Mouse (Mus musculus): ENCODE measurements around the gene Gps2. TPM values are rescaled to one million over a fixed set of nuclear protein-coding genes. Genes with fewer than 3 reads are reported as not detected.
A peak's percentile ranks its signal among the peaks of the same experiment; 100 is the strongest.

Gene Gps2
- polyA plus RNA-seq, 1 experiment from 2014 or later: 85.5 TPM

DNA sequence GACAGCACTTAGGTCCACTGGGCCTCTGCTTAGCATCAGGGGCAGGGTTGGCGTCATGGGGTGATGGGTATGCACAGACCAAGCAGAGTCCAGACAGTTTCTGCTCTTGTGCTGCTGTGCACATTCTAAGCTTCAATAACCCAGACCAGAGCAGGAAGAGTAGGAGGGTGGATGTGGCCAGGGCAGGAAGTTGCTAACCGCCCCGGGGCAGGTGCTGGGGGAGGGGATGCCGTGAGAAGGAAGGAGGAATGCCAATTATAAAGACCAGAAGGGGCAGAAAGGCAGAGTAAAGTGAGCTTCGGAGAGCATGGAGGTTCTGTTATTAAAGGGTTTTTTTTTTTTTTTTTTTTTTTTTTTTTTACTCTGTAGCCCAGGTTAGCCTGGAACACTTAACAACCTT, 19.0 kb upstream of the Gps2 start:
- H3K9me3 ChIP-seq: no peaks in the 10 kb centered on the region
- H3K27me3 ChIP-seq: no peaks in the 10 kb centered on the region
- no peaks in the 10 kb centered on the region for H3K36me3 ChIP-seq
- WGBS: 62% methylated on average over 5 of the region's 5 CpGs
- ATAC-seq (ENCODE audit: insufficient number of reproducible peaks, insufficient read depth, low FRiP score, low TSS enrichment, low read depth): no peak
- no peak overlapping the region for H3K9ac ChIP-seq
- H3K4me3 ChIP-seq: no peak overlapping the region
- no peak overlapping the region for H3K4me2 ChIP-seq
- H3K27ac ChIP-seq: no peak overlapping the region
- peaks cover 12% of the 10 kb centered on the region for H3K4me1 ChIP-seq

DNA sequence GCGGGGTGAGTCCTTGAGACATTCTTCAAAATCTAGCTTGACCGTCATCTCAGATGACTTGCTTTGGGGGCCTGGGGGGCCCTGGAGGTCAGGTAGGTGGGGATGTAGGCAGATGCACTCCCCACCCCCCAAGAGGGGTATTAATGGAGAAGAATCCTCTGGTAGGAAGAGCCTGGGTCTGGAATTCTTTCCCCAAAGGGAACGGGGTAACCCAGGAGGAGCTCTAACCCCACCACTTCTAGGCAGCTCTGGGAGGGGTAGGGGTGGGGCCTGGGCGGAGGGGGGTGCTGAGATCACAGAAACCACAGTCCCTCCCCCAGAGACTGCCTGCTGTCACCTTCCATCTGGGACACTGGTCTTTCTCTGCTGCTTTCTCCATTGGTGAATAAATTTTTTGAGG, 18.4 kb upstream of the Gps2 start, which contains the start of gene Acap1:
TSS of gene Acap1 (minus strand) at position 249 of the 400 bp plus-strand sequence.
- H3K36me3 ChIP-seq: no peaks in the 10 kb centered on the region
- 78% methylated on average over 4 of the region's 4 CpGs for WGBS
- H3K27me3 ChIP-seq: no peaks in the 10 kb centered on the region
- no peak within 1 kb of the TSS; the same call in 1 of the 2 replicates for H3K27ac ChIP-seq
- H3K9me3 ChIP-seq: no peaks in the 10 kb centered on the region
- no peak for ATAC-seq (ENCODE audit: insufficient number of reproducible peaks, insufficient read depth, low FRiP score, low TSS enrichment, low read depth)
- H3K9ac ChIP-seq: no peak within 1 kb of the TSS
- H3K4me2 ChIP-seq: no peak within 1 kb of the TSS
- H3K4me1 ChIP-seq: peaks cover 15% of the 10 kb centered on the region
- H3K4me3 ChIP-seq: no peak within 1 kb of the TSS

DNA sequence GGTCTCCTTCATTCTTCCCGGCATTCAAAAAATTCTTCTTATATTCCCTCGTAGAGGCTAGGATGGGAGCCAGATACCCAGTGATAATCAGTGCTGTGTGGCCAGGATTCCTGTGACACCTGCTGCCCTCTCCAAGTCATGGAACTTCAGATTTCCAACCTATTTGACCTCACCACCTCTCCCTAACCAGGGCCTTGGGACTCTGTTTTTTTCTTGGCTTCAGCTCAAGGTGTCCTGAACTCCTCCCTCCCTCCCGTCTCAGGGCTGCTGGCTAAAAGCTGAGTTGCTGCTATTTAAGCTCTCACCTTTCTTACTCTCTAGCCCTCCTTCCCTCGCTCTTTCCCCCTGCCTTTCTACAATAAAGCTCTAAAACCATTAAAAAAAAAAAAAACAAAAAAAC, 13.8 kb upstream of the Gps2 start:
- Histone ChIP-seq H3K36me3 (peaks cover 17% of the 10 kb centered on the region), H3K27me3 (no peaks in the 10 kb centered on the region), H3K4me3 (peak overlapping the region; percentile 78), H3K4me2 (peak overlapping the region; percentile 83), H3K4me1 (peaks cover 28% of the 10 kb centered on the region), H3K9ac (peak overlapping the region; percentile 96), H3K27ac (peak overlapping the region; percentile 97; the same call in 1 of the 2 replicates), H3K9me3 (no peaks in the 10 kb centered on the region)
- no peak for ATAC-seq (ENCODE audit: insufficient number of reproducible peaks, insufficient read depth, low FRiP score, low TSS enrichment, low read depth)
- WGBS: 21% methylated on average over 4 of the region's 4 CpGs

DNA sequence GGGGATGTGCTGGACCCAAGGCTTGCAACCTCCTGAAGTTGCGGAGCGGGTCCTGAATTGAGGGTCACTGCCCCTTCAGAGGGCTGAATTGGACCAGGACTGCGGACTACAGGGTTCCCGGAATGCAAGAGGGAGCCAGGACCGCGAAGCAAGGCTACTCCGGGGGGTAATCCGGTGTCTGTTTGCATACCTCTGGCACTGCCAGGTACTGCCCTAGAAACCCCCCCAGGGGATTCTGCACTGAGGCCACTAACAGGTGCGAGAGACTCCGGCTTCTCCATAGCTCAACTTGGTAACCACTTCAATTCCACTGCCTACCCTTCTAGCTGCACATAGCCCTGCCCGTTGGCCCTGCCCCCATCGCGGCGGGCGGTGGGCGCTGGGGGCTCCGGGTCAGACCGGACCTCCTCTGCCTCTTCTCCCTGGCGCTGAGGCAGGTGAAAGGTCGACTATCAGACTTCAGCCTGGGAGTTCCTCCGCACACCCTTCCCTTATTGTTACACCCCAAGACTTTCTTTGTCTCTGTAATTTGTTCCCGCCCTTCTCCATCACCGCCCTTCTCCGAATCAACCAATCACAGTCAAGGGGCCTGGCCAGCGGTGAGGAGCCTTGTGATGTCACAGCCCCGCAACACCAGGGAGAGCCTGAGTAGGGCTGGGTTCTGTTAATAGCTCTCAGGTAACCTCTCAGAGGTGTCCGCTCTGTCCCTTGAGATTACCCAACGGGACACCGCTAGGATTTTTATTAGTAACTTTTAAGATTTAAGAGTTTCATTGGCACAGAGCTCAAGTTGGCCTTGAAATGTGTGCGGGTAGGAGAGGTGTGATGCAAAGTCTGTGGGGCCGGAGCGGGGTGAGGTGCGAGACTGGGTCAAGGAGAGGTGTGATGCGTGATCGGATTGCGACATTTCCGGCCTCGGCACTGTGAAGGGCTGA, 12.9 kb upstream of the Gps2 start, which contains the start of the genes 2810408A11Rik and Neurl4:
TSS of gene 2810408A11Rik (minus strand) at position 517 of the 935 bp plus-strand sequence.
TSS of gene Neurl4 (plus strand) at position 602 of the 935 bp plus-strand sequence.
- Histone ChIP-seq H3K4me2 (peak within 1 kb of the TSS; percentile 83), H3K9me3 (no peaks in the 10 kb centered on the region), H3K27me3 (no peaks in the 10 kb centered on the region), H3K9ac (peak within 1 kb of the TSS; percentile 96), H3K4me1 (peaks cover 28% of the 10 kb centered on the region), H3K27ac (peak within 1 kb of the TSS; percentile 97), H3K36me3 (peaks cover 26% of the 10 kb centered on the region), H3K4me3 (peak within 1 kb of the TSS; percentile 78)
- 0% methylated on average over 38 of the region's 38 CpGs for WGBS
- ATAC-seq (ENCODE audit: insufficient number of reproducible peaks, insufficient read depth, low FRiP score, low TSS enrichment, low read depth): peak; percentile 92

DNA sequence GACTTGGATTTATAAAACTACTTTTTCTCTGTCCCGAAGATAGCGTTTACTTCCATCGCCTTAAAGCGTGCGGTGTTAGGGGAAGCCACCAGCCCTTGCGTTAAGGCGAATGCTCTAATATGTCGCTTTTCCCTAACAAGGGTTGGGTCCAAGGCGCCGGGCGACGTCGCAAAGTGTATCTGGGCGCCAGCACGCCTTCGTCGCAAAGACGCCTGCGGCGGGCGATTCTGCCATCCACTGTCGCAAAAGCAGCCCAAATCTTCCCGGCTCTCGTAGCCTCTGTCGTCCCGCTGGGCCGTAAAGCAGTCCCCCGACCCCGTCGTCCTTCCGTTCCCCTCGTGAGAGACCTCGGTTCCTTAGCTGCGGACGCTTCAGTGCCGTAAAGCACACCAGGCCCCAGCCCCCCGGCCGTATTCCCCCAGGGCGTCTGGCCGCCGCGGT, 12.3 kb upstream of the Gps2 start:
- H3K4me3 ChIP-seq: peak overlapping the region; percentile 78
- ATAC-seq (ENCODE audit: insufficient number of reproducible peaks, insufficient read depth, low FRiP score, low TSS enrichment, low read depth): peak; percentile 76
- H3K4me2 ChIP-seq: peak overlapping the region; percentile 83
- peaks cover 28% of the 10 kb centered on the region for H3K4me1 ChIP-seq
- WGBS: under 1% methylated on average over 42 of the region's 42 CpGs
- peaks cover 33% of the 10 kb centered on the region for H3K36me3 ChIP-seq
- no peaks in the 10 kb centered on the region for H3K9me3 ChIP-seq
- H3K27ac ChIP-seq: peak overlapping the region; percentile 97
- peak overlapping the region; percentile 96 for H3K9ac ChIP-seq
- no peaks in the 10 kb centered on the region for H3K27me3 ChIP-seq

DNA sequence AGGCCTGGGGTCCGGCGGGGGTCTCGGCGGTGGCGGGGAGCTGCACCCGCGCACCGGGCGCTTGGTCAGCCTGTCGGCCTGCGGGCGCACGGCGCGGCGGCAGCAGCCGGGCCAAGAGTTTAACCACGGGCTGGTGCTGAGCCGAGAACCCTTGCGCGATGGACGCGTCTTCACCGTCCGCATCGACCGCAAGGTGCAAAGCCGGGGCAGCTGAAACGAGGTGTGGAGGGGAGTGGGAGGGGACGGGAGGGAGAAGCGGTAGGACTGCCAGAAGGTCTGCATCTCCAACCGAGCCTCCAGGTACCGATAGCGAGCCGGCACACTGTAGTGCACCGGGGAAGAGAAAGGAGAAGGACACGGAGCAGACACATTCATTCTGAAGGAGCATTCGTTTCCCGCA, 11.7 kb upstream of the Gps2 start:
- Histone ChIP-seq H3K27me3 (no peaks in the 10 kb centered on the region), H3K36me3 (peaks cover 39% of the 10 kb centered on the region), H3K4me2 (peak overlapping the region; percentile 83), H3K27ac (peak overlapping the region; percentile 97), H3K4me3 (peak overlapping the region; percentile 78), H3K9ac (peak overlapping the region; percentile 96), H3K4me1 (peaks cover 28% of the 10 kb centered on the region), H3K9me3 (no peaks in the 10 kb centered on the region)
- ATAC-seq (ENCODE audit: insufficient number of reproducible peaks, insufficient read depth, low FRiP score, low TSS enrichment, low read depth): no peak
- 1% methylated on average over 39 of the region's 39 CpGs for WGBS

DNA sequence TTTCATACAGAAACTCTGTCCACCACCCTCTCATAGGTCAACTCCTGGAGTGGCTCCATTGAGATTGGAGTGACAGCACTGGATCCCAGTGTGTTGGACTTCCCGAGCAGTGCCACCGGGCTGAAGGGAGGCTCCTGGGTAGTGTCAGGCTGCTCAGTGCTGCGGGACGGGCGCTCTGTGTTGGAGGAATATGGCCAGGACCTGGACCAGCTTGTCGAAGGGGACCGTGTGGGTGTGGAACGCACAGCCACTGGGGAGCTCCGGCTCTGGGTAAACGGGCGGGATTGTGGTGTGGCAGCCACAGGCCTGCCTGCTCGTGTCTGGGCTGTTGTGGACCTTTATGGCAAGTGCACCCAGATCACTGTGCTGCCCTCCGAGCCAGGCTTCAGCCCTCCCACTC, 10.7 kb upstream of the Gps2 start:
- Histone ChIP-seq H3K9me3 (no peaks in the 10 kb centered on the region), H3K27ac (no peak overlapping the region), H3K4me2 (peak overlapping the region; percentile 83), H3K36me3 (peaks cover 48% of the 10 kb centered on the region), H3K27me3 (no peaks in the 10 kb centered on the region), H3K4me3 (peak overlapping the region; percentile 78), H3K9ac (peak overlapping the region; percentile 96), H3K4me1 (peaks cover 28% of the 10 kb centered on the region)
- ATAC-seq (ENCODE audit: insufficient number of reproducible peaks, insufficient read depth, low FRiP score, low TSS enrichment, low read depth): no peak
- 88% methylated on average over 13 of the region's 13 CpGs for WGBS

DNA sequence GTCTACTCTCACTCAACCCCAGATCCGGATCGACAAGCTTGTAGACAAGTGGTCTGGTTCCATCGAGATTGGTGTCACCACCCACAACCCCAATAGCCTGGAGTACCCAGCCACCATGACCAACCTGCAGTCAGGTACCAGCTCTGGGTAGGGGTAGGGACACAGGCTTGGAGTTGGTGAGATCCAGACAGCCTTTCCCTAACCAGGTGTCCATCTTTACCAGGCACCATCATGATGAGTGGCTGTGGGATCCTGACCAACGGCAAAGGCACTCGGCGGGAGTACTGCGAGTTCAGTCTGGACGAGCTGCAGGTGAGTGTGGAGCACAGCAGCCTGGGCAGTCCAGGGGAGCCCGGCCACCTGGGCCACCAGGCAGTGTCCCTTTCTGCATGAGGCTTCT, 9.4 kb upstream of the Gps2 start:
- no peak overlapping the region for H3K4me3 ChIP-seq
- peaks cover 62% of the 10 kb centered on the region for H3K36me3 ChIP-seq

DNA sequence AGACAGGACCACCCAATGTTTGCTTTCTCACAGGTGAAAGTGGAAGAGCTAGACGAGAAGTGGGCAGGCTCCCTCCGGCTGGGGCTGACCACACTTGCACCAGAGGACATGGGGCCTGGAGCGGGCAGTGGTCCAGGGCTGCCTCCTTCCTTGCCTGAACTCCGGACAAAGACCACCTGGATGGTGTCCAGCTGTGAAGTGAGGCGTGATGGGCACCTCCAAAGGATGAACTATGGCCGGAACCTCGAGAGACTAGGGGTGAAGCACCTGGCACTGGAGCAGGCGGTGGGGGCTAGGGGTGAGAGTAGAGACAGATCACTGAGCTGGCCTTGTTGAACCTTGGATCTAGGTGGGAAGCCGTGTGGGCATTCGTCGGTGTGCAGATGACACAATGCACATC, 5.0 kb upstream of the Gps2 start:
- H3K4me2 ChIP-seq: no peak overlapping the region
- no peaks in the 10 kb centered on the region for H3K9me3 ChIP-seq
- no peak for ATAC-seq (ENCODE audit: insufficient number of reproducible peaks, insufficient read depth, low FRiP score, low TSS enrichment, low read depth)
- peaks cover 9% of the 10 kb centered on the region for H3K4me1 ChIP-seq
- H3K36me3 ChIP-seq: peaks cover 98% of the 10 kb centered on the region
- no peaks in the 10 kb centered on the region for H3K27me3 ChIP-seq
- no peak overlapping the region for H3K4me3 ChIP-seq
- H3K9ac ChIP-seq: peak overlapping the region; percentile 40; the same call in 1 of the 2 replicates
- 96% methylated on average over 11 of the region's 11 CpGs for WGBS
- no peak overlapping the region for H3K27ac ChIP-seq

More for the DNA sequence above, 9.4 kb upstream of the Gps2 start:
- no peak for ATAC-seq (ENCODE audit: insufficient number of reproducible peaks, insufficient read depth, low FRiP score, low TSS enrichment, low read depth)
- Histone ChIP-seq H3K9me3 (no peaks in the 10 kb centered on the region), H3K27me3 (no peaks in the 10 kb centered on the region), H3K27ac (no peak overlapping the region), H3K4me1 (peaks cover 20% of the 10 kb centered on the region), H3K9ac (0 out of 2 replicates have a peak overlapping the region, but pooled peaks have one; percentile 2), H3K4me2 (no peak overlapping the region)
- 95% methylated on average over 9 of the region's 9 CpGs for WGBS

DNA sequence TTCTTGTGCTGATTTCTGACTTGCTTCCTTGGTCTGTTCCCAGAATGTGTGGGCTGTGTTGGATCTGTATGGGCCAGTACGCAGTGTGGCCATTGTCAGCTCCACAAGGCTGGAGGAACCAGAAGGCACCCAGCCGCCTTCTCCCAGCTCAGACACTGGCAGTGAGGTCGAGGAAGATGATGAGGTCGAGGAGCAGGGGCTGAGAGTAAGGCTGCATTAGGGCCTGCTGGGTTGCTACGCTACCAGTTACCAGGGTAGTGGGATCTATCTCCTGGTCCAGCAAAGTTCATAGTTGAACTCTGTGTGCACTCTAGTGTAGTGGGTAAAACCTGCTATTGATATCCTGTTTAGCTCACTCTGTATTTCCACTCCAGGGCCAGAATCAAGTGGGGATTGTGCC, 4.5 kb upstream of the Gps2 start:
- no peak for ATAC-seq (ENCODE audit: insufficient number of reproducible peaks, insufficient read depth, low FRiP score, low TSS enrichment, low read depth)
- Histone ChIP-seq H3K4me3 (no peak overlapping the region), H3K9ac (no peak overlapping the region), H3K4me2 (no peak overlapping the region), H3K4me1 (peaks cover 9% of the 10 kb centered on the region), H3K27me3 (no peaks in the 10 kb centered on the region), H3K36me3 (peaks cover 93% of the 10 kb centered on the region), H3K9me3 (no peaks in the 10 kb centered on the region), H3K27ac (no peak overlapping the region)
- 87% methylated on average over 5 of the region's 5 CpGs for WGBS

DNA sequence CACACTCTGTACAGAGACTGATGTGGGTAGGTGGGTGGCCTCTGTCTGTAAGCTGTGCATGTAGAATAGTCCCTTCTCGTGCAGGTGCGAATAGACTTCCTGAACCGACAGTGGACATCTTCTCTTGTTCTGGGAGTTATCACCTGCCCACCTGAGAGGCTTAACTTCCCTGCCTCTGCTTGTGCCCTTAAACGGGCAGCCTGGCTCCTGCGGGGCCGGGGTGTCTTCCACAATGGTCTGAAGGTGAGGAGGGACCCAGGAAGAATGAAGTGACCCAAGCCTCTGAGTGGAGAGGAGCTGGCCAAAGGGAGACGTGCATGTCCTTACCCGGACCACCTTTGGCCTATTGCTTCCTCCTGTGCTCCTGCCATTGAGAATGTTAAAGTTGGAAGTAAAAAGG, 3.5 kb upstream of the Gps2 start:
- peaks cover 19% of the 10 kb centered on the region for H3K4me1 ChIP-seq
- H3K36me3 ChIP-seq: peaks cover 87% of the 10 kb centered on the region
- no peak overlapping the region for H3K4me2 ChIP-seq
- no peak for ATAC-seq (ENCODE audit: insufficient number of reproducible peaks, insufficient read depth, low FRiP score, low TSS enrichment, low read depth)
- 92% methylated on average over 8 of the region's 8 CpGs for WGBS
- H3K27ac ChIP-seq: no peak overlapping the region
- H3K27me3 ChIP-seq: no peaks in the 10 kb centered on the region
- no peak overlapping the region for H3K9ac ChIP-seq
- no peak overlapping the region for H3K4me3 ChIP-seq
- H3K9me3 ChIP-seq: no peaks in the 10 kb centered on the region
